Mouse (Mus musculus): Measurements from ENCODE around the gene Elovl1. TPM values are rescaled to one million over a fixed set of nuclear protein-coding genes. Genes with fewer than 3 reads are reported as not detected.

Elovl1 gene
- total RNA-seq, 2 experiments from 2014 or later: 25.4 to 30.1 TPM

Other genes with a start within 250 kb of the Elovl1 start
- gene Kdm4a, start 248.1 kb upstream of the Elovl1 start, total RNA-seq (2021): 10 to 100 TPM; 34.8 to 36.6 TPM
- gene Ptprf, start 136.7 kb upstream of the Elovl1 start, total RNA-seq (2021): 10 to 100 TPM; 13.0 to 16.4 TPM
- 10 to 100 TPM; 14.7 TPM for gene Szt2, start 18.8 kb upstream of the Elovl1 start, total RNA-seq (2021)
- gene Med8, start 18.8 kb upstream of the Elovl1 start, total RNA-seq (2021): 10 to 100 TPM; 39.3 to 47.0 TPM
- 10 to 100 TPM in 1 of 2 experiments, 1 to 10 TPM in 1; 8.3 to 12.5 TPM for gene Cdc20, start 9.3 kb downstream of the Elovl1 start, total RNA-seq (2021)
- gene Mpl, start 29.4 kb downstream of the Elovl1 start, total RNA-seq (2021): under 1 TPM; 0.10 to 0.17 TPM
- gene Tie1, start 62.0 kb downstream of the Elovl1 start, total RNA-seq (2021): 100 to 1,000 TPM; 101 to 106 TPM
- not detected for gene 2610528J11Rik, start 98.9 kb downstream of the Elovl1 start, total RNA-seq (2021)
- gene Tmem125, start 116.0 kb downstream of the Elovl1 start, total RNA-seq (2021): under 1 TPM; 0.22 to 0.26 TPM
- under 1 TPM; 0.07 to 0.12 TPM for gene Cfap57, start 192.7 kb downstream of the Elovl1 start, total RNA-seq (2021)
- 10 to 100 TPM; 31.4 to 35.2 TPM for gene Ebna1bp2, start 192.7 kb downstream of the Elovl1 start, total RNA-seq (2021)
- gene Olfr62, start 230.9 kb downstream of the Elovl1 start, total RNA-seq (2021): not detected